Mouse (Mus musculus) limb, embryonic 11.5 days (tissue): Measurements from ENCODE around the gene Gprin2. TPM values are rescaled to one million over a fixed set of nuclear protein-coding genes. Genes with fewer than 3 reads are reported as not detected.

Source experiments
- ATAC-seq: fragments of 200-750 bp; cut with Nextera tagmentation; 2 replicates; pipeline ENCODE4 v1.8.0; 2017; ENCODE audit warnings: low read depth; ENCODE audit not compliant: insufficient number of reproducible peaks, low FRiP score, low TSS enrichment
- DNase-seq: peaks from one replicate; pipeline ENCODE4 v3.0.0-alpha.2; 2015; ENCODE audit warnings: low spot score
- H3K27ac ChIP-seq: fragments of 300-500 bp; sonication (generic); replicated peaks from 2 replicates; pipeline ENCODE4 v1.5.1; 2014; ENCODE audit warnings: low read depth, mild to moderate bottlenecking, low read length
- H3K27me3 ChIP-seq: fragments of 300-500 bp; sonication (generic); 2 replicates; pipeline ENCODE4 v1.6.1; 2014; ENCODE audit warnings: mild to moderate bottlenecking, low read length, mixed read lengths; ENCODE audit not compliant: control insufficient read depth, insufficient read depth
- H3K36me3 ChIP-seq: fragments of 300-500 bp; sonication (generic); 2 replicates; pipeline ENCODE4 v1.6.1; 2014; ENCODE audit warnings: mild to moderate bottlenecking, low read length, moderate library complexity, mixed read lengths; ENCODE audit not compliant: control insufficient read depth, insufficient read depth
- H3K4me1 ChIP-seq: fragments of 300-500 bp; sonication (generic); 2 replicates; pipeline ENCODE4 v1.6.1; 2014; ENCODE audit warnings: low read length, mixed read lengths; ENCODE audit not compliant: control insufficient read depth, insufficient read depth
- H3K4me2 ChIP-seq: fragments of 300-500 bp; sonication (generic); 2 replicates; pipeline ENCODE4 v1.6.1; 2014; ENCODE audit warnings: low read depth, mild to moderate bottlenecking, moderate library complexity; ENCODE audit not compliant: severe bottlenecking
- H3K4me3 ChIP-seq: fragments of 300-500 bp; sonication (generic); 2 replicates; pipeline ENCODE4 v1.5.1; 2014; ENCODE audit warnings: low read depth, low read length
- H3K9ac ChIP-seq: fragments of 300-500 bp; sonication (generic); 2 replicates; pipeline ENCODE4 v1.6.1; 2014; ENCODE audit warnings: mild to moderate bottlenecking, low read length
- H3K9me3 ChIP-seq: fragments of 300-500 bp; sonication (generic); 2 replicates; pipeline ENCODE4 v1.6.1; 2016; ENCODE audit warnings: low read length; ENCODE audit not compliant: control insufficient read depth
- WGBS: fragments of 180-500 bp; shearing (Covaris S2); extraction: QIAGEN DNeasy Blood & Tissue Kit; methylation state at CpG from one replicate; pipeline ENCODE4 v1.1.7; 2014; 5-methylcytosine and 5-hydroxymethylcytosine counted together
- polyA plus RNA-seq: library from polyadenylated mRNA; unstranded; fragments of >200 nt; fragmentation: Nextera tagmentation; extraction: Ambion mirVana; gene quantifications from 2 replicates; pipeline ENCODE4 v1.2.1, GENCODE M21; 2014

The Gprin2 gene
- 0.41 and 0.44 TPM in 2 replicates for polyA plus RNA-seq

GRCm38 (mm10) chr14:34201231-34202035 lies at the start of gene Gprin2:
Gene Gprin2, minus strand, starts transcription at chr14:34201653.
- Histone ChIP-seq H3K4me2 (peak within 1 kb of the TSS; percentile 89), H3K4me3 (peak within 1 kb of the TSS; percentile 67), H3K36me3 (no peaks in the 10 kb centered on the region), H3K4me1 (0 out of 2 replicates have a peak, but pooled peaks cover 3% of the 10 kb centered on the region), H3K9ac (peak within 1 kb of the TSS; percentile 56), H3K27ac (no peak within 1 kb of the TSS), H3K9me3 (no peaks in the 10 kb centered on the region), H3K27me3 (no peaks in the 10 kb centered on the region)
- 3% methylated on average over 41 of the region's 52 CpGs for WGBS
- DNase-seq (peak; percentile 58), ATAC-seq (peak; percentile 68)

DNA sequence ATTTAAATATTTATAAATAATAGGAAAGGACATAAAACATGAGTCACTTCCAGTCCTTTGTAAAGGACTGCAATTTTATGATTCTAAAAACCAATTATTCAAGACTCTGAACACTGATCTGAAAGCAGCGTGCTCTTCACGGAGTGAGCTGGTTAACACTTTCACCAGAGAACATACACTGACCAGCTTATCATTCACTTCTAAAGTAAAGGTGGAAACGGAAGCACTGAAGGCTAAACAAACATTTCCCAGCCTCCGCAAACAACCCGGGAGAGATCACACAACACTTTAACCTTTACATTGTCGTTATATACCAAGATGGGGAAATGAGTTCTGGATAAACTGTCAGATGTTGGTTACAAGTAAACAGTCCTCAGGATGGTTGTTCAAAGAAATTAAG lies 39.2 kb upstream of the Gprin2 start:
- ATAC-seq (no peak), DNase-seq (no peak)
- H3K4me2 ChIP-seq, result no peak overlapping the region
- no peaks in the 10 kb centered on the region for H3K27me3 ChIP-seq
- H3K36me3 ChIP-seq, result no peaks in the 10 kb centered on the region
- H3K27ac ChIP-seq, result no peak overlapping the region
- H3K9me3 ChIP-seq, result no peaks in the 10 kb centered on the region
- no peak overlapping the region for H3K9ac ChIP-seq
- 88% methylated on average over 6 of the region's 6 CpGs for WGBS
- no peaks in the 10 kb centered on the region for H3K4me1 ChIP-seq
- no peak overlapping the region for H3K4me3 ChIP-seq

GRCm38 (mm10) chr14:34240263-34240662 lies 38.8 kb upstream of the Gprin2 start:
- Histone ChIP-seq H3K4me2 (no peak overlapping the region), H3K4me3 (no peak overlapping the region), H3K36me3 (no peaks in the 10 kb centered on the region), H3K4me1 (no peaks in the 10 kb centered on the region), H3K9me3 (no peaks in the 10 kb centered on the region), H3K9ac (no peak overlapping the region), H3K27me3 (no peaks in the 10 kb centered on the region), H3K27ac (no peak overlapping the region)
- ATAC-seq, result no peak
- DNase-seq, result no peak
- WGBS, result 86% methylated on average over 10 of the region's 10 CpGs

DNA sequence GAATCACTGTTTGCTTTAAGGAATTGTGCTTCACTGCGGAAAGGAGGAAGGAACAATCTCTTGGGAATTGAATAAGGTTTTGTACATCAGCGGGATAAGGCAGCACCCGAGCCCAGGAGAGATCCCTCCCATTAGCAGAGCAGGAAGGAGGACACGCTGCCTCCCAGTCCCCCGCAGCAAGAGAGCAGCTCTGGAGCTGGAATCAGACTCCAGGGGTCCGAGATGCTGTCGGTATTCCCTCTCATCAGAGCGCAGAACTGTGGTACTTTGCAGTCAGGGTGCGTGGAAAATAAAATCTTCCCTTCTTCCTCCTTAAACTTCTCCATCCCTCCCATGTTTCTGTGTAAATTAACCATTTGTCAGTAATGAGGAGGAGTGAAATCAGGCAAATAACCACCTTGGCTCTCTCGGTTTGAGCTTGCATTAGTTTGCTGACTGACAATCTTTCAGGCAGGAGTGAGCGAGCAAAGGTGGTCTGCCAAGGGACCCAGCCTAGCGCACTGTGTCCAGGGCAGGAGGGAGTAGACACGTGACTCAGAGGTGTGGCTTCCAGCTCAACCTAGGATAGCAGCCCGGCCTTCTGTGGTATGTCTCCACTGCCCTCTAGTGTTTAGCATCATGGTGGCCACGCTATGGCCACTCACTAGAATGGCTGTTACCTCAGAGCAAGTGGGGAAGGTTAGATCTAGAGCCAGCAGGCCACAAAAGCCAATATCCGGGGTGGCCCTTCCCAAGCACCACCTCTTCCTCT lies 33.4 kb upstream of the Gprin2 start:
- H3K9ac ChIP-seq, result no peak overlapping the region
- 4% methylated on average over 16 of the region's 16 CpGs for WGBS
- peak; percentile 97 for ATAC-seq
- no peaks in the 10 kb centered on the region for H3K9me3 ChIP-seq
- H3K4me1 ChIP-seq, result no peaks in the 10 kb centered on the region
- no peaks in the 10 kb centered on the region for H3K36me3 ChIP-seq
- peak; percentile 86 for DNase-seq
- peak overlapping the region; percentile 58 for H3K4me2 ChIP-seq
- H3K27me3 ChIP-seq, result no peaks in the 10 kb centered on the region
- H3K27ac ChIP-seq, result no peak overlapping the region
- H3K4me3 ChIP-seq, result peak overlapping the region; percentile 21

GRCm38 (mm10) chr14:34233846-34234245 lies 32.4 kb upstream of the Gprin2 start:
- Histone ChIP-seq H3K9ac (no peak overlapping the region), H3K27ac (no peak overlapping the region), H3K27me3 (no peaks in the 10 kb centered on the region), H3K4me3 (no peak overlapping the region), H3K36me3 (no peaks in the 10 kb centered on the region), H3K4me2 (no peak overlapping the region), H3K4me1 (no peaks in the 10 kb centered on the region), H3K9me3 (no peaks in the 10 kb centered on the region)
- DNase-seq (no peak), ATAC-seq (no peak)
- WGBS, result 58% methylated on average over 4 of the region's 4 CpGs

DNA sequence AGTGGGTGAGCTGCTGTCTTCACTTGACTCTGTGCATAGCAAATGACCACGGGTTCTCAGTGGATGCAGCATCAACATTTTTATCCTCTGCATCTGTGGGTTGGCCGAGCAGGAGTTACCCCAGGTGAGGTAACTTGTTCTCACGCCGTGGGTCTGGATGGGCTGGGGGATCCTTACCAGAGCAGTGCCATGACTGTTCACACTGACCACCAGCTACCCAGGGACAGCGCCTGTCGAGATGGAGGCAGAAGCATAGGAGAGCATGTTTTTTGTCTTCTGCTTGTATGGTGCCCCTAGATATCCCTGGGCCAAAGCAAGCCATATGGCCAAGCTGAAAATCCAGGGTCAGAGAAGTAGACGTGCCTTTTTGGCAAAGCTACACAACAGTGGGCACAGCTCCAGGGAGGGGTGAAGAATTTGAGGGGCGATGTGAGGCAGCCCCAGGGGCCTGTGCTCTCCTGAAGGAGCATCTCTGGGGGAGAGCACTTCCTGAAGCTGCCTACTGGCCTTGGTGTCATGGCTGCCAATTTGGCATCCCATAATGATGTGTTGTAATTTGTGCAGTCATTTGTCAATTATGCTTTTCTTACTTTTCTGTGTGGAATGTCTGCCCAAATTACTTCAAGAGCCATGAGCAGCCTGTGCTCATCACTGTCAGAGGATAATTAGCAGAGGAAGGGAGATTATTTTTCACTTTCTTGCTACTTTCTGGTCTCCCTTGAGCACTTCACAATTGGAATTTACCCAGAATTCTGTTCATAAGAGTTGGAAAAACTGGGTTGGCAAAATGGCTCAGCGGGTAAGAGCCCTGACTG lies 31.6 kb upstream of the Gprin2 start:
- no peak overlapping the region for H3K4me3 ChIP-seq

GRCm38 (mm10) chr14:34232340-34232739 lies 30.9 kb upstream of the Gprin2 start:
- DNase-seq (no peak), ATAC-seq (no peak)
- Histone ChIP-seq H3K4me3 (no peak overlapping the region), H3K36me3 (no peaks in the 10 kb centered on the region), H3K4me2 (no peak overlapping the region), H3K9me3 (no peaks in the 10 kb centered on the region), H3K9ac (no peak overlapping the region), H3K4me1 (no peaks in the 10 kb centered on the region), H3K27ac (no peak overlapping the region), H3K27me3 (no peaks in the 10 kb centered on the region)
- WGBS, result 65% methylated on average over 7 of the region's 7 CpGs

More for the DNA sequence above, 31.6 kb upstream of the Gprin2 start:
- Histone ChIP-seq H3K4me2 (no peak overlapping the region), H3K9ac (no peak overlapping the region), H3K36me3 (no peaks in the 10 kb centered on the region), H3K4me1 (no peaks in the 10 kb centered on the region), H3K27me3 (no peaks in the 10 kb centered on the region), H3K9me3 (no peaks in the 10 kb centered on the region), H3K27ac (no peak overlapping the region)
- 85% methylated on average over 9 of the region's 9 CpGs for WGBS
- ATAC-seq (no peak), DNase-seq (no peak)

- no peaks in the 10 kb centered on the region for H3K27me3 ChIP-seq
- H3K9me3 ChIP-seq, result no peaks in the 10 kb centered on the region
- H3K9ac ChIP-seq, result no peak overlapping the region
- no peak overlapping the region for H3K27ac ChIP-seq
- H3K4me3 ChIP-seq, result no peak overlapping the region
- no peak overlapping the region for H3K4me2 ChIP-seq
- no peak for ATAC-seq
- H3K4me1 ChIP-seq, result no peaks in the 10 kb centered on the region
- WGBS, result 89% methylated on average over 10 of the region's 10 CpGs
- H3K36me3 ChIP-seq, result no peaks in the 10 kb centered on the region
- no peak for DNase-seq
Observed at GRCm38 (mm10) chr14:34228830-34229506, 27.5 kb upstream of the Gprin2 start.
